Mouse (Mus musculus) lung, embryonic 14.5 days (tissue): ENCODE results near the gene Inpp5e. TPM values are rescaled to one million over a fixed set of nuclear protein-coding genes. Genes with fewer than 3 reads are reported as not detected.

Source experiments
- ATAC-seq: fragments of 200-750 bp; cut with Nextera tagmentation; 2 replicates; pipeline ENCODE4 v1.8.0; 2017; ENCODE audit warnings: mild to moderate bottlenecking, moderate TSS enrichment, moderate library complexity; ENCODE audit not compliant: insufficient read depth
- DNase-seq: peaks from one replicate; pipeline ENCODE4 v3.0.0-alpha.2; 2015
- H3K27ac ChIP-seq: fragments of 300-500 bp; sonication (generic); 2 replicates; pipeline ENCODE4 v1.5.1; 2014; ENCODE audit warnings: low read depth, mild to moderate bottlenecking, moderate library complexity
- H3K27me3 ChIP-seq: fragments of 300-500 bp; sonication (generic); 2 replicates; pipeline ENCODE4 v1.6.1; 2014; ENCODE audit warnings: low read length, control low read depth; ENCODE audit not compliant: insufficient read depth
- H3K36me3 ChIP-seq: fragments of 300-500 bp; sonication (generic); 2 replicates; pipeline ENCODE4 v1.6.1; 2014; ENCODE audit warnings: control low read depth; ENCODE audit not compliant: insufficient read depth
- H3K4me1 ChIP-seq: fragments of 300-500 bp; sonication (generic); 2 replicates; pipeline ENCODE4 v1.6.1; 2014; ENCODE audit warnings: antibody characterized with exemption, control low read depth; ENCODE audit not compliant: insufficient read depth
- H3K4me2 ChIP-seq: fragments of 300-500 bp; sonication (generic); 2 replicates; pipeline ENCODE4 v1.6.1; 2014; ENCODE audit warnings: mild to moderate bottlenecking
- H3K4me3 ChIP-seq: fragments of 300-500 bp; sonication (generic); 2 replicates; pipeline ENCODE4 v1.5.1; 2014; ENCODE audit warnings: low read depth, low read length
- H3K9ac ChIP-seq: fragments of 300-500 bp; sonication (generic); 2 replicates; pipeline ENCODE4 v1.6.1; 2014
- H3K9me3 ChIP-seq: fragments of 300-500 bp; sonication (generic); 2 replicates; pipeline ENCODE4 v1.6.1; 2016; ENCODE audit warnings: low read depth, low read length, control low read depth
- CTCF ChIP-seq: IDR thresholded peaks from 2 replicates; pipeline ENCODE4 v1.5.1; 2016; ENCODE audit warnings: antibody characterized with exemption, low read depth
- WGBS: fragments of 180-500 bp; shearing (Covaris S2); extraction: QIAGEN DNeasy Blood & Tissue Kit; methylation state at CpG from one replicate; pipeline ENCODE4 v1.1.7; 2014; 5-methylcytosine and 5-hydroxymethylcytosine counted together
- polyA plus RNA-seq: library from polyadenylated mRNA; unstranded; fragments of >200 nt; fragmentation: Nextera tagmentation; extraction: Ambion mirVana; gene quantifications from 2 replicates; pipeline ENCODE4 v1.2.1, GENCODE M21; 2014

The Inpp5e gene
- polyA plus RNA-seq, 1 experiment from 2014 or later = 22.4 TPM

DNA sequence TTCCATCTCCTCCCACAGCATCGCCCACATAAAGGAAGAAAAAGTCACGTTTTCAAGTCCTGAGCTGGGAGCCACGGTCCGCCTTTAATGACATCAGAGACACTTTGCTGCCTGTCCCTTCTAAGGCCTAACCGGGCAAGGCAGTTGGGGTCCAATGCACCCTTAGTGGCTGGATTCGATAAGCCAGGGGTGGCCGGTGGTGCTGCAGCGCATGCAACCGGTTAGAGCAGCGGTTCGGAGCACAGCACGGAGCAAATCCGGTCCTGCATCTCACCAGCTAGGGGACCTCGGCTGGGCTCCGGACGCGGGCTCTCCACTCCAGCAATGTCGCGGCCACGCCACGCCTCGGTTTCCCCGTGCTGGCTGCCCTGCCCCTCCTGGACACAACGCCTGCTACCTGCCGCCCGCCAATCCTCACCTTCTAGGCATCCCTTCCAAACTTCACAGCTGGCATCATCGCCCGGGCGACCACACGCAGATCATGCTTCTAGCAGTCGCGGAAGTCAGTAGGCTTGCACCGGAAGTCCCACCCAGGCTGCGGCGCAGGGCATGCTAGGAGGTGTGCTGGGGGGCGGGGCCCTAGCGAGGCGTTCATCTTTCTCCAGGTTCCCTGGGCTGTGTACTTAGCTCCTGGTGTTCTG lies 28.8 kb downstream of the Inpp5e start, which contains the start of gene Snapc4:
TSS of gene Snapc4 (minus strand) at position 523 of the 641 bp plus-strand sequence.
- H3K4me1 ChIP-seq = no peaks in the 10 kb centered on the region
- ATAC-seq (peak; percentile 97), DNase-seq (peak; percentile 91)
- peaks cover 65% of the 10 kb centered on the region for H3K36me3 ChIP-seq
- H3K4me2 ChIP-seq = peak within 1 kb of the TSS; percentile 92
- H3K9me3 ChIP-seq = no peaks in the 10 kb centered on the region
- peak within 1 kb of the TSS; percentile 61; the same call in 1 of the 2 replicates for H3K27ac ChIP-seq
- TF ChIP-seq CTCF = no peak
- H3K4me3 ChIP-seq = peak within 1 kb of the TSS; percentile 81
- WGBS = under 1% methylated on average over 38 of the region's 38 CpGs
- peak within 1 kb of the TSS; percentile 80 for H3K9ac ChIP-seq
- H3K27me3 ChIP-seq = no peaks in the 10 kb centered on the region

DNA sequence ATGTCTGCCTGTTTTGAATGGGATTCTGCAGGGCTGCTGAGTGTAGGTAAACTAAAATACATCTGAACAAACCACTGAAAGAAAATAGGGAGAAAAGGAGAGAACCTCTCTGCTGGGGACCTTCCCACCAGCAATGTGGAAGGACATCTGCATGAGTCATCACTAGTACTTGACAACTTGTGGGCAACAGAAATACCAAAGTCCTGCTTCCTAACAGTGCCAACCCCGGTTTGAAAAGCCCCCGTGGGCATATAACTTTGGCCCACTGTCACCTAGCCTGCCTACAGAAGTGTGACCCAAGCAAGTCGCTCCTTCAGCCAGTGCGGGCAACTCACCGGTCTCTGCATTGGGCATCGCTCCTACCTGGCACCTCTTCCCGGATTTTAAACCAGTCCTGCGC lies 36.6 kb downstream of the Inpp5e start:
- no peak overlapping the region for H3K27ac ChIP-seq
- H3K9me3 ChIP-seq = no peaks in the 10 kb centered on the region
- H3K36me3 ChIP-seq = peaks cover 98% of the 10 kb centered on the region
- DNase-seq = no peak
- no peak for ATAC-seq
- no peak overlapping the region for H3K4me3 ChIP-seq
- no peak overlapping the region for H3K4me2 ChIP-seq
- H3K9ac ChIP-seq = no peak overlapping the region
- H3K4me1 ChIP-seq = no peaks in the 10 kb centered on the region
- no peak for TF ChIP-seq CTCF
- no peaks in the 10 kb centered on the region for H3K27me3 ChIP-seq
- WGBS = 93% methylated on average over 8 of the region's 8 CpGs

GRCm38 (mm10) chr2:26368572-26368971 lies 40.4 kb downstream of the Inpp5e start:
- H3K4me2 ChIP-seq = no peak overlapping the region
- H3K9ac ChIP-seq = no peak overlapping the region
- H3K4me3 ChIP-seq = no peak overlapping the region
- no peaks in the 10 kb centered on the region for H3K9me3 ChIP-seq
- H3K4me1 ChIP-seq = no peaks in the 10 kb centered on the region
- TF ChIP-seq CTCF = no peak
- WGBS = 90% methylated on average over 1 of the region's 1 CpGs
- no peaks in the 10 kb centered on the region for H3K27me3 ChIP-seq
- ATAC-seq (no peak), DNase-seq (no peak)
- H3K36me3 ChIP-seq = peaks cover 97% of the 10 kb centered on the region
- no peak overlapping the region for H3K27ac ChIP-seq

DNA sequence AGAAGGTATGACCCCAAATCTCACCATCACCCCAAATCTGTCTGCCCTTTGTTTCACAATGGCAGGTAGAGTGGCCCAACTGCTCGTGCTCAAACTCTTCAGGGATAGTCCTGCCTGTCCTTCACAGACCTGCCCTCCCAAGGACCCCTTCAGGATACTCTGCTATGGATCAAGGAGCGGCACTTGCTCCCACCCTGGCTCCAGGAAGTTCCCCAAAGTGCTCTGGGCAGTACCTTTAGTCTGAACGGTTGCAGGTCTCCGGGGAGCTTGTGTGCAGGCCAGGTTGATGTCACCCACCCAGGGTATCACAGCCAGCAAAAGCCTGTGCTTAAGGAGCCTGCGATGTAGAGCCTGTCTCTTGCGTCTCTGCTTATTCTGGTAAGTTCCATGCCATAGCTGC lies 41.1 kb downstream of the Inpp5e start:
- WGBS = 90% methylated on average over 6 of the region's 6 CpGs
- H3K27ac ChIP-seq = no peak overlapping the region

DNA sequence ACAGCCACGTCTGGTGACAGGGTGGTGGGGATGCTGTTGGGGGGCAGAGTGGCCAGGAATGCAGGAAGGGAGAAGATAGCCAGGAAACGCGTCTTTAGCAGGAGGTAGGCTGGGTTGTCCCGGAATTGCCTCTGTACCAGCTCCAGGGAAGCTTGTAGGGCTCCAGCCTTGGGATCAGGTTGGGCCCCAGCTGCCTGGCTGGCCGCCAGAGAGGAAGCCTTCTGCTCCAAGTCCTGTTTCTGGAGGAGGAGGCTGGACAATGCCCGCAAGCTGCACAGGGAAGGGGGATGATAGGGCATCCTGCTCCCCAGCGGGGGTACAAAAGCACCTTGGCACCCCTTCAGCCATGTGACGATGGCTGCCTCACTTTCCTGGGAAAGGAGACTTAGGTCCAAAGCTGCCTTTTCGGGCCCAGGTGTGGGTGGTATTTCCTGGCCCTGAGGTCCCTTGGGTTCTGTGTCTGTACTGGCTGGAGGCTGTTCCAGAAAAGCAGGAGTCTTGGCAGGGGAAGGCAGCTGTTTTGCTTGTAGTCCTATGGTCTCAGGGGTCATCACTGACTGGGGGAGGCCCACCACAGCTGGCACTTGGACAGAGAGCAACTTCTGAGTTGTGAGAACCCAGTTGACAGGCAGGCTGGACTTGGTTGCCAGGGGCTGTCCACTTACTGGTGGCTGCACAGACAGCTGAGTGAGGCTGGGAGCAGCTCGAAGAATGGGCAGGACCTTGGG lies 44.1 kb downstream of the Inpp5e start:
- no peak overlapping the region for H3K4me3 ChIP-seq
- WGBS = 57% methylated on average over 10 of the region's 10 CpGs
- DNase-seq (peak; percentile 84), ATAC-seq (peak; percentile 58)
- no peaks in the 10 kb centered on the region for H3K9me3 ChIP-seq
- no peaks in the 10 kb centered on the region for H3K4me1 ChIP-seq
- H3K9ac ChIP-seq = no peak overlapping the region; the same call in 1 of the 2 replicates
- H3K27me3 ChIP-seq = no peaks in the 10 kb centered on the region
- H3K4me2 ChIP-seq = no peak overlapping the region
- H3K27ac ChIP-seq = 0 out of 2 replicates have a peak overlapping the region, but pooled peaks have one; percentile 50
- no peak for TF ChIP-seq CTCF
- peaks cover 73% of the 10 kb centered on the region for H3K36me3 ChIP-seq

More for the DNA sequence above, 41.1 kb downstream of the Inpp5e start:
- Histone ChIP-seq H3K9me3 (no peaks in the 10 kb centered on the region), H3K4me1 (no peaks in the 10 kb centered on the region), H3K4me3 (no peak overlapping the region), H3K36me3 (peaks cover 95% of the 10 kb centered on the region), H3K9ac (no peak overlapping the region), H3K27me3 (no peaks in the 10 kb centered on the region), H3K4me2 (no peak overlapping the region)
- DNase-seq (no peak), ATAC-seq (no peak)
- TF ChIP-seq CTCF = no peak

- no peak for TF ChIP-seq CTCF
- 34% methylated on average over 5 of the region's 5 CpGs for WGBS
- no peak for DNase-seq
- H3K36me3 ChIP-seq = peaks cover 59% of the 10 kb centered on the region
- no peak overlapping the region for H3K4me3 ChIP-seq
- H3K4me1 ChIP-seq = no peaks in the 10 kb centered on the region
- no peak overlapping the region for H3K9ac ChIP-seq
- H3K27me3 ChIP-seq = no peaks in the 10 kb centered on the region
- no peaks in the 10 kb centered on the region for H3K9me3 ChIP-seq
- no peak overlapping the region for H3K4me2 ChIP-seq
- H3K27ac ChIP-seq = no peak overlapping the region
- no peak for ATAC-seq
Measured at GRCm38 (mm10) chr2:26363481-26363880, 45.5 kb downstream of the Inpp5e start.

- H3K4me3 ChIP-seq = no peak overlapping the region
- WGBS = 78% methylated on average over 5 of the region's 5 CpGs
- no peaks in the 10 kb centered on the region for H3K9me3 ChIP-seq
- no peak for ATAC-seq
- no peaks in the 10 kb centered on the region for H3K27me3 ChIP-seq
- no peak overlapping the region for H3K27ac ChIP-seq
- TF ChIP-seq CTCF = no peak
- H3K36me3 ChIP-seq = peaks cover 54% of the 10 kb centered on the region
- no peak overlapping the region for H3K9ac ChIP-seq
- no peak for DNase-seq
- no peak overlapping the region for H3K4me2 ChIP-seq
- H3K4me1 ChIP-seq = no peaks in the 10 kb centered on the region
Measured at GRCm38 (mm10) chr2:26362991-26363390, 46.0 kb downstream of the Inpp5e start.
